Mouse (Mus musculus) MEL (cell line): ENCODE measurements around the gene Zfp160.

Source experiments
- CHD1 ChIP-seq: IDR thresholded peaks from 2 replicates; pipeline ENCODE4 v1.6.1; 2012; ENCODE audit warnings: low read depth, mild to moderate bottlenecking, inconsistent platforms, low read length, improper control_type of control experiment
- CTCF ChIP-seq, 3 experiments: IDR thresholded peaks in 2 of 3; conservative IDR thresholded peaks in 1 of 3; 2 replicates each; pipeline ENCODE4 v1.5.1; 2011 to 2012; ENCODE audit warnings: low read length in 3 of 3, low read depth in 2 of 3, mild to moderate bottlenecking in 2 of 3, improper control_type of control experiment in 1 of 3, inconsistent platforms in 1 of 3, mixed read lengths in 1 of 3, moderate library complexity in 1 of 3; ENCODE audit not compliant: control insufficient read depth in 1 of 3, insufficient read depth in 1 of 3, poor library complexity in 1 of 3, severe bottlenecking in 1 of 3
- EP300 ChIP-seq, 2 experiments: IDR thresholded peaks; 2 replicates each; pipeline ENCODE4 v1.6.1; 2011; ENCODE audit warnings: improper control_type of control experiment in 2 of 2, low read length in 2 of 2, low read depth in 1 of 2, mild to moderate bottlenecking in 1 of 2
- GABPA ChIP-seq: IDR thresholded peaks from 2 replicates; pipeline ENCODE4 v1.6.1; 2012; ENCODE audit warnings: low read depth, mild to moderate bottlenecking, inconsistent platforms, low read length, improper control_type of control experiment, moderate library complexity
- HCFC1 ChIP-seq: IDR thresholded peaks from 2 replicates; pipeline ENCODE4 v1.6.1; 2012; ENCODE audit warnings: low read depth, mild to moderate bottlenecking, inconsistent platforms, low read length, improper control_type of control experiment, moderate library complexity
- KAT2A ChIP-seq: conservative IDR thresholded peaks from 2 replicates; pipeline ENCODE4 v1.6.1; 2012; ENCODE audit warnings: low read depth, low read length, improper control_type of control experiment, inconsistent platforms
- MYB ChIP-seq: IDR thresholded peaks from 2 replicates; pipeline ENCODE4 v1.6.1; 2011; ENCODE audit warnings: mild to moderate bottlenecking, low read depth, low read length, improper control_type of control experiment
- NRF1 ChIP-seq: IDR thresholded peaks from 2 replicates; pipeline ENCODE4 v1.6.1; 2014; ENCODE audit warnings: low read depth, mild to moderate bottlenecking, inconsistent platforms, low read length, improper control_type of control experiment, moderate library complexity; ENCODE audit not compliant: poor library complexity, insufficient read depth, severe bottlenecking
- TAL1 ChIP-seq: IDR thresholded peaks from 2 replicates; pipeline ENCODE4 v1.6.1; 2012; ENCODE audit warnings: mild to moderate bottlenecking, inconsistent platforms, low read length, moderate library complexity, mixed read lengths
- UBTF ChIP-seq: IDR thresholded peaks from 2 replicates; pipeline ENCODE4 v1.6.1; 2012; ENCODE audit warnings: low read depth, mild to moderate bottlenecking, inconsistent platforms, low read length, improper control_type of control experiment, moderate library complexity, borderline replicate concordance; ENCODE audit not compliant: insufficient read depth
- USF1 ChIP-seq: IDR thresholded peaks from 2 replicates; pipeline ENCODE4 v1.6.1; 2014; ENCODE audit warnings: low read depth, mild to moderate bottlenecking, inconsistent platforms, low read length, improper control_type of control experiment, moderate library complexity
- ZNF384 ChIP-seq: IDR thresholded peaks from 2 replicates; pipeline ENCODE4 v1.6.1; 2012; ENCODE audit warnings: low read depth, mild to moderate bottlenecking, inconsistent platforms, low read length, improper control_type of control experiment

DNA sequence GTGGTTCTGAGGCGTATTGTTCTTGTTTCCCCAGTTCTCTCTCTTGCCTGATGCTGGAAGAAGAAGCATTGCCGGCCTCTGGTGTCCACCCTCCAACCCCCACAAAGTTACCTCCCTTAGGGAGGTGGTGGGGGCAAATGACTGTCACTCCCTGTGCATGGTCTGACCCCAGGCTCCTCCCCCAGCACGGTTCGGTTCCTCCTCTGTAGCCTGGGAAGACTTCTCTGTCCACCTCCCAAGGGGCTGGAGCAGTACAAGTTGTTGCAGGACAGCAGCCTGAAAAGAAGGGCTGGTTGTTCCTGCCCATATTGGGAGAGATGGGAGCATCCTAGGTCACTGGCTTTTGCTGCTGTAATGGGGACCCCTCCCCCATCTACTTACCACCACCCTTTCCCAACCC lies 43.3 kb upstream of the Zfp160 start:
- no peak for TF ChIP-seq EP300 (IDR thresholded peaks at IDR 0.05; ENCODE audit: low read depth in 1 of 2, low read length in 2 of 2)
- TF ChIP-seq USF1 = no peak
- no peak for TF ChIP-seq ZNF384
- no peak for TF ChIP-seq NRF1
- no peak for TF ChIP-seq CHD1
- TF ChIP-seq CTCF (IDR thresholded peaks at IDR 0.05 in 2 of 3, conservative IDR thresholded peaks at IDR 0.05 in 1 of 3; ENCODE audit: control insufficient read depth in 1 of 3, insufficient read depth in 1 of 3, low read depth in 2 of 3, low read length in 3 of 3, poor library complexity in 1 of 3, severe bottlenecking in 1 of 3) = no peak
- no peak for TF ChIP-seq KAT2A
- no peak for TF ChIP-seq TAL1
- TF ChIP-seq MYB = no peak
- no peak for TF ChIP-seq GABPA
- TF ChIP-seq UBTF = no peak
- no peak for TF ChIP-seq HCFC1
